Comparison of ENCODE assay signal across 16 mouse cellular contexts in the genomic region with DNA sequence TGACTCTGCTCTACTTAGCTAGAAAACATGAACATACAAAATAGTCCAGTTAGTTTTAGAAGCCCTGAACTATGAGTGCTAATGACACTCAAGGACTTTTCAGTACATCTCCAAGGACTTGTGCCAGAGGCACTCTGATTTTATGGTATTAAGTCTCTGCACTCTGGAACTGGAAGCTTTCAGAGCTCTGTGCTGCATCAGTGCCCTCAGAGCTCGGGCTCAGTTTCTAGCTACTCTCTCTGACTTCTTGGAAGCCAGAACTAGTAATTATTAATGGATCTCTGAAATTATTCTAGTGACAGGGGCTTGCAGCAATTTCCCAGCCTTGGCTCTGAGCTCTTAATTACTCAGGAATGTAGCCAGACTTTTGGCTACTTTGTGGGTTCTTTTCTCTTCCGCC. TPM values are rescaled to one million over a fixed set of nuclear protein-coding genes. Genes with fewer than 3 reads are reported as not detected.
"Had no signal": no experiment of that assay in that cellular context is flagged by ENCODE, and none has a peak within 500 bp of the region (broad histone marks: within the 10 kb centered on the region; RNA-seq: fewer than 3 reads in every experiment).

No protein-coding gene starts in this region.

- H3K9me3 ChIP-seq: lung, embryonic 15.5 days; neural tube, embryonic 15.5 days had no signal

- H3K9ac ChIP-seq: limb, embryonic 12.5 days; liver, embryonic 13.5 days; liver, postnatal 0 days; lung, embryonic 15.5 days; midbrain, embryonic 12.5 days; neural tube, embryonic 15.5 days had no signal

- DNase-seq: liver; liver, embryonic 13.5 days; liver, postnatal 0 days; lung, postnatal 14 days; right cerebral cortex, adult 18-20 months; right cerebral cortex, postnatal 25 days; thymus, postnatal 4 days had no signal

- H3K4me1 ChIP-seq: limb, embryonic 12.5 days; liver, embryonic 13.5 days; lung, embryonic 15.5 days; megakaryocyte, embryonic 14.5 days; midbrain, embryonic 12.5 days; neural tube, embryonic 15.5 days had no signal

- H3K36me3 ChIP-seq: limb, embryonic 12.5 days; liver, embryonic 13.5 days; lung, embryonic 15.5 days; midbrain, embryonic 12.5 days; neural tube, embryonic 15.5 days had no signal

- H3K27ac ChIP-seq: layer of hippocampus, adult 2 months; limb, embryonic 12.5 days; liver, embryonic 13.5 days; lung, embryonic 15.5 days; macrophage; midbrain, embryonic 12.5 days; neural tube, embryonic 15.5 days; stomach, postnatal 0 days had no signal

- H3K4me2 ChIP-seq: limb, embryonic 12.5 days; liver, embryonic 13.5 days; lung, embryonic 15.5 days; midbrain, embryonic 12.5 days; neural tube, embryonic 15.5 days had no signal

- H3K4me3 ChIP-seq: layer of hippocampus, adult 2 months; limb, embryonic 12.5 days; liver, embryonic 13.5 days; lung, embryonic 15.5 days; megakaryocyte, embryonic 14.5 days; midbrain, embryonic 12.5 days; neural tube, embryonic 15.5 days had no signal

- ATAC-seq: liver, postnatal 0 days had no signal

- H3K27me3 ChIP-seq: limb, embryonic 12.5 days; liver, embryonic 13.5 days; lung, embryonic 15.5 days; megakaryocyte, embryonic 14.5 days; midbrain, embryonic 12.5 days; neural tube, embryonic 15.5 days had no signal

RNA-seq across cellular contexts. Expression of gene Klhl31, which starts 37.7 kb away (rescaled TPM):
- total RNA-seq: left cerebral cortex, postnatal 36 days had no signal
- polyA plus RNA-seq: macrophage had no signal
